Mouse (Mus musculus) intestine, postnatal 0 days (tissue): ENCODE results near the gene Gm16451. TPM values are rescaled to one million over a fixed set of nuclear protein-coding genes. Genes with fewer than 3 reads are reported as not detected.
"Not testable (repeated sequence)": the region's sequence is repeated elsewhere in the genome, so short reads cannot be mapped to it uniquely, and the experiment has no call there.

Experiments
- ATAC-seq: fragments of 200-750 bp; cut with Nextera tagmentation; 2 replicates; pipeline ENCODE4 v1.8.0; 2017; ENCODE audit warnings: mild to moderate bottlenecking, moderate TSS enrichment, moderate library complexity
- H3K27ac ChIP-seq: fragments of 300-500 bp; sonication (generic); 2 replicates; pipeline ENCODE4 v1.5.1; 2014; ENCODE audit warnings: mild to moderate bottlenecking, low read depth, low read length, moderate library complexity
- H3K27me3 ChIP-seq: fragments of 300-500 bp; sonication (generic); replicated peaks from 2 replicates; pipeline ENCODE4 v1.6.1; 2014; ENCODE audit warnings: low read length, mixed read lengths; ENCODE audit not compliant: control insufficient read depth, insufficient read depth
- H3K36me3 ChIP-seq: fragments of 300-500 bp; sonication (generic); 2 replicates; pipeline ENCODE4 v1.6.1; 2014; ENCODE audit warnings: mild to moderate bottlenecking, moderate library complexity; ENCODE audit not compliant: control insufficient read depth, insufficient read depth
- H3K4me1 ChIP-seq: fragments of 300-500 bp; sonication (generic); replicated peaks from 2 replicates; pipeline ENCODE4 v1.6.1; 2014; ENCODE audit warnings: antibody characterized with exemption, low read length, mixed read lengths; ENCODE audit not compliant: control insufficient read depth, insufficient read depth
- H3K4me2 ChIP-seq: fragments of 300-500 bp; sonication (generic); replicated peaks from 2 replicates; pipeline ENCODE4 v1.6.1; 2014; ENCODE audit warnings: low read depth, mild to moderate bottlenecking, moderate library complexity
- H3K4me3 ChIP-seq: fragments of 300-500 bp; sonication (generic); 2 replicates; pipeline ENCODE4 v1.5.1; 2014; ENCODE audit warnings: low read depth, low read length
- H3K9ac ChIP-seq: fragments of 300-500 bp; sonication (generic); 2 replicates; pipeline ENCODE4 v1.6.1; 2014; ENCODE audit warnings: mild to moderate bottlenecking, low read depth, low read length
- H3K9me3 ChIP-seq: fragments of 300-500 bp; sonication (generic); 2 replicates; pipeline ENCODE4 v1.6.1; 2016; ENCODE audit warnings: mixed run types; ENCODE audit not compliant: control insufficient read depth
- WGBS: fragments of 180-500 bp; shearing (Covaris S2); extraction: QIAGEN DNeasy Blood & Tissue Kit; methylation state at CpG from one replicate; pipeline ENCODE4 v1.1.7; 2014; 5-methylcytosine and 5-hydroxymethylcytosine counted together
- polyA plus RNA-seq: library from polyadenylated mRNA; unstranded; fragments of >200 nt; fragmentation: Nextera tagmentation; extraction: Ambion mirVana; gene quantifications from 2 replicates; pipeline ENCODE4 v1.2.1, GENCODE M21; 2015

Gene Gm16451
- not detected in 2 replicates for polyA plus RNA-seq

DNA sequence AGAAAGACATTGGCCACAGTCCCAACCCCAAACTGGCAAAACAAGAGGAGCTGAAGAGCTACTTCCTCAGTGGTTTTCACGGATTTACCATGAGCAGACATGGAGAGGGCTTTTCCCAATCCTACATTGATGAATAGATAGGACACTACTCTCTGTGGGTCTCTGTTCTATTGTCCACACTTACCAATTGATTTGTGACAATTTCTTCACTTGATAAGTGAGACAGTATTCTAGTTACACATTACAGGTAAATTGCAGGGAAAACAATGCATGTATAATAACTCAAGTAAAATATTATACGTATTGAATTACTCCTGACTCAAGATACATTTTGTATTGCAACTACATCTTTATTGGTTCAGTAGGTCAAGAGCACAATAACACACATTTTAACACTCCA is at the start of gene Gm16451:
Gene Gm16451, minus strand, starts transcription at position 101 of the 400 bp plus-strand sequence.
- H3K4me2 ChIP-seq, H3K9ac ChIP-seq, H3K4me3 ChIP-seq, H3K27me3 ChIP-seq, H3K27ac ChIP-seq, H3K36me3 ChIP-seq, ATAC-seq, H3K9me3 ChIP-seq, H3K4me1 ChIP-seq: not testable (repeated sequence)
- WGBS: no CpG with 5 or more reads among the region's 2 CpGs

DNA sequence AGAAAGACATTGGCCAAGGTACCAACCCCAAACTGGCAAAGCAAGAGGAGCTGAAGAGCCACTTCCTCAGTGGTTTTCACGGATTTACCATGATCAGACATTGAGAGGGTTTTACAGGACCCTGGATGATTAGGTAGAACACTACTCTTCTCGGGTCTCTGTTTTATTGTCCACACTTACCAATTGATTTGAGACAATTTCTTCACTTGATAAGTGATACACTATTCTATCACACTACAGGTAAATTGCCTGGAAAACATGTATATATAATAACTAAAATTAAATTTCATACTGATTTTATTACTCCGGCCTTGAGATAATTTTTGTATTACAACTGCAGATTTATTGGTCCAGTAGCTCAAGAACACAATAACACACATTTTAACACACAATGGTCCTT is 45.9 kb upstream of the Gm16451 start, which contains the start of gene Vmn1r142:
Gene Vmn1r142, minus strand, starts transcription at position 101 of the 400 bp plus-strand sequence.
- WGBS: no CpG with 5 or more reads among the region's 3 CpGs
- H3K36me3 ChIP-seq: not testable (repeated sequence)

DNA sequence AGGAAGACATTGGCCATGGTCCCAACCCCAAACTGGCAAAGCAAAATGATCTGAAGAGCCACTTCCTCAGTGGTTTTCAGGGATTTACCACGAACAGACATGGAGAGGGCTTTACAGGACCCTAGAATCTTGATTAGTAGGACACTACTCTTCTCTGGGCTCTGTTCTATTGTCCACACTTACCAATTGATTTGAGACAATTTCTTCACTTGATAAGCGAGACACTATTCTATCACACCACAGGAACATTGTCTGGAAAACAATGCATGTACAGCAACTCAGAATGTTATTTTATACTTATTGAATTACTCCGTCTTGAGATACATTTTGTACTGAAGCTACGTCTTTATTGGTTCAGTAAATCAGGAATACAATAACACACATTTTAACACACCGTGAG is 16.6 kb upstream of the Gm16451 start, which contains the start of gene Gm10666:
Gene Gm10666, minus strand, starts transcription at position 101 of the 400 bp plus-strand sequence.
- not testable (repeated sequence) for H3K4me2 ChIP-seq, H3K9me3 ChIP-seq, H3K4me1 ChIP-seq, H3K9ac ChIP-seq, ATAC-seq, H3K4me3 ChIP-seq, H3K36me3 ChIP-seq, H3K27ac ChIP-seq, H3K27me3 ChIP-seq
- no CpG with 5 or more reads among the region's 5 CpGs for WGBS

More for the DNA sequence above, 45.9 kb upstream of the Gm16451 start, which contains the start of gene Vmn1r142:
- ATAC-seq, H3K9me3 ChIP-seq, H3K9ac ChIP-seq, H3K4me1 ChIP-seq, H3K4me3 ChIP-seq, H3K27ac ChIP-seq, H3K4me2 ChIP-seq, H3K27me3 ChIP-seq: not testable (repeated sequence)

DNA sequence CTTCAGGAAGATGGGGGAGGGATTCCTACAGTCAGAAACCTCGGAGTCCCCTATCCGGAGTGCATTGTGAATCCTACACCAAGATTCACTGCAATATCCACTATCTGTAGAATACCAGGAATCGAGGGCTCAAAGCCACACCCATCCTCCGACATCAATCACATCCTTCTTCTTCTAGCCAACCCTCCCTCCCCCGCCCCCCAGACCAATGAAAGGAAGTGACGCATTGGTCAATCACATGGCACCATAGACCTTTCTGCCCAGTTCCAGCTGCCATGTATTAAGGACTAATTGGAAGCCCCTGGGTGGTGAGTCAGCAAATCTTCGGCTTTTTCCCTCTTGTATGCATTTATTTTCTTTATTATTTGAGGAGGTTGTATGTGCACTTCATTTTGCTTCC is 49.3 kb downstream of the Gm16451 start, which contains the start of gene Vmn1r139:
Gene Vmn1r139, plus strand, starts transcription at position 301 of the 400 bp plus-strand sequence.
- H3K4me1 ChIP-seq, H3K4me3 ChIP-seq, H3K4me2 ChIP-seq, H3K27me3 ChIP-seq, H3K9me3 ChIP-seq, H3K36me3 ChIP-seq, H3K9ac ChIP-seq, ATAC-seq, H3K27ac ChIP-seq: not testable (repeated sequence)
- WGBS: no CpG with 5 or more reads among the region's 7 CpGs

Other genes with a start within 250 kb of the Gm16451 start
- gene Gm5891, start 197.0 kb downstream of the Gm16451 start, polyA plus RNA-seq: not detected in 2 replicates
- not detected in 2 replicates for gene Vmn1r137, start 123.7 kb downstream of the Gm16451 start, polyA plus RNA-seq
- not detected in 2 replicates for gene Vmn1r138, start 89.3 kb downstream of the Gm16451 start, polyA plus RNA-seq
- not detected in 2 replicates for gene Gm6176, start 61.9 kb downstream of the Gm16451 start, polyA plus RNA-seq
- gene Vmn1r139, start 49.2 kb downstream of the Gm16451 start, polyA plus RNA-seq: not detected in 2 replicates
- not detected in 2 replicates for gene Gm10666, start 16.5 kb upstream of the Gm16451 start, polyA plus RNA-seq
- not detected in 2 replicates for gene Vmn1r142, start 45.8 kb upstream of the Gm16451 start, polyA plus RNA-seq
- gene Vmn1r143, start 71.1 kb upstream of the Gm16451 start, polyA plus RNA-seq: not detected in 2 replicates
- gene Gm8653, start 83.0 kb upstream of the Gm16451 start, polyA plus RNA-seq: not detected in 2 replicates
- gene Gm8453, start 111.2 kb upstream of the Gm16451 start, polyA plus RNA-seq: not detected in 2 replicates
- not detected in 2 replicates for gene Gm4187, start 211.5 kb upstream of the Gm16451 start, polyA plus RNA-seq